Mouse (Mus musculus): ENCODE data around the gene Hspb11.

The Hspb11 gene

GRCm38 (mm10) chr4:107252522-107252921 lies 871 bp upstream of the Hspb11 start:
- no peak for DNase-seq

DNA sequence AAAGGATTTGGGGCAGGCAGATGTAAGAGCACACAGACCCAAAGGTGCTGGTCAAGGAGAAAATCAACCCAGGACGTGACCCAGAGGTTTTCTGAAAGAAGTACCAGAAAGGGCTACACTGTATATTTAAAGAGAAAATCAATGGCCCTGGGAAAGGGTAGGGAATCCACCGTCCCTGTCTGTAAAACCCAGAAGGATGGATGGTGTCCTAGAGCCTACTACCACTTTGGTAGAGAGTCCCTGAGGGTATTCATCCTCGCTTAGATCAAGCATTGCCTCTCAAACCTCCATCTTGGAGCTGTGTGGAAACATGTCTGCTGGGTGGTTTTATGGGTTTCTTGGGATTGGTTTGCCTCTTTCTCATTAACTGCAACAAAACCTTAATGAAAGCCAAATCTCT lies 1.0 kb downstream of the Hspb11 start:
- no peak for DNase-seq

- DNase-seq = no peak
Observed at GRCm38 (mm10) chr4:107260001-107260400, 6.6 kb downstream of the Hspb11 start.

DNA sequence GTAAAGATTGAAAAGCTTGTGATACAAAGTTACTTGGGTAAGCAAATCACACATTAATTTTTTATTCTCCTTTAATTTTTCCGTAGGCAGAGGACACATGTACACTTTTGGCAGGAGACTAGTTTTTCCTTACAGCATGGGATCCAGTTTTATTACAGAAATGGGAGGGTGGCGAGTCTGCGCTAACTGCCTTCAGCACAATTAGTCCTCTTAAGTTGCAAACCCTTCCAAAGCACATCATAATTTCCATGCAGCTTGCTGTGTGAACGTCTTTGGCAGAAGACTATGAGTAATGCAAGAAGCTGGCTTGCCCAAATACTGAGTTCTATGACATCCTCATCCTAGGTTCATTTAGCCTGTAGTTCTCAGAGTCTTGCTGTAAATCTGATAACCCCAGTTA lies 20.3 kb downstream of the Hspb11 start:
- DNase-seq = no peak

DNA sequence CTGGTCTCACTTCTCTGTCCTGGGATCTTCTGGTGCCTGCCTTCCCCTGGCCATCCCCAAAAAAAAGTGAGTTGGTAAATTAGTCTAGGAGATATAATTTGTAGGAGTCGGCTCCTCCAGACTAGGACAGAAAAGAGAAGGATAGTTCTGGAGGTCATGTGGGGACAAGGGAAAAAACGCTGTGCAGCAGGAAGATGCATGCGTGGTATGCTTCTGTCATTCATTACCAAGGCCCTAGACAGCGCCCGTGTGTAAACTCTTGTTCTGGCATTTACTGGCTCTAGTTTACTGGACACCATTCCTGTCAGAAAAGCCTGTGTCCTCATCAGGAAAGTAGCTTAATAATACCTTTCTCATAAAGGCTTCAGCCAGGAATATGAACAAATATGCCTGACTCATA lies 21.1 kb downstream of the Hspb11 start:
- DNase-seq = peak; percentile 56

DNA sequence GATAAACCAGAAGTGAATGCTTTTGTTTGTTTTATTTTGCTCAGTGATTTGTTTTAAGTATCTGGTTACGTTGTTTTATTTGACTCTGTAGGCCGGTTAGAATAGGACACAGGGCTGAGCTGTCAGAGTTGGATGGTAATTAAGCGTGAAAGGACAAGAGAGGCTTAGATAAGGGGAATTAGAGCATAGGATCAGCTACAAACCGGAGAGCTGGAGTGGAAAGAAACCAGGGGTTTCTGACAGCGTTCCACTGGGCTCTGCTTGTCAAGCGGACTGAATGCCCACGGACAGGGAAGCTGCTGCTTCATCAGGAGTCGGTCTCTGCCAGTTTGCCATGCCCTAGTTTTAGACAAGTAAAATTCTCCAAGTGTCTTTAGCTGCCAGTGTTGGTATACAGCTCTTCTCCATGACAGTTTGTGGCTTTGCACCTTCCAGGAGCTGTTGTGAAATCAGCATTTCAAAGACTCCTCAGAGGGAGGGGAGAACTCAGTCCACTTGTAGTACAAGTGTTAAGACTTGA lies 24.9 kb downstream of the Hspb11 start:
- DNase-seq = no peak

DNA sequence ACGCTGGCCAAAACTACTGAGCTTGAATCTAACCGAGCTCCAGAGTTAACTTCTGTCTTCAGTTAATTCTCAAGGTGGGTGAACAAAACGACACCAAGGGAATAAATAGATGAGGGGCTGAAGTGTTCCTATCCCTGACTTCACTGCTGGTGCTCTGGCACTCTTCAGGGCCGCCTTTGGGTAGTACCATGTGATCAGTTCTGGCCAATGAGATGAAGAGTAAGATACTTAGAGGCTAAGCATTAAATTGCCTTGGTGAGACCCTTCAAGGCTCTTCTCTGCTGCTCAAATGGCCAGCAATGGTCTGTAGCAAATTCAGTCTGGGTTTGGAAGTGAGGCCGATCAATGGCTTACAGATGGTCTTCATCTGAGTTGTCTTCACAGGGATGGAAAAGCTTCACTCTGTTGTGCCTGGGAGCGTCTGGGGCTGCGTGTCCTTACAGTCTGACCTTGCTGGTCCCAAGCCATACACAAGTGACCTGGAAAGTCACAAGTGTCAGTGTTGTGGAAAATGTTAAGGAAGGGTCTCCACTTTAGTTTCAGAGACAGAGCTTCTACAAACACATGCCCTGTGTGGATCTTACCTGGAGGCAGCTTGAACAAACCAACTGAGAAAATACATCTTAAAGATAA lies 27.6 kb downstream of the Hspb11 start:
- DNase-seq = no peak

GRCm38 (mm10) chr4:107285446-107286200 lies 32.2 kb downstream of the Hspb11 start:
- no peak for DNase-seq

DNA sequence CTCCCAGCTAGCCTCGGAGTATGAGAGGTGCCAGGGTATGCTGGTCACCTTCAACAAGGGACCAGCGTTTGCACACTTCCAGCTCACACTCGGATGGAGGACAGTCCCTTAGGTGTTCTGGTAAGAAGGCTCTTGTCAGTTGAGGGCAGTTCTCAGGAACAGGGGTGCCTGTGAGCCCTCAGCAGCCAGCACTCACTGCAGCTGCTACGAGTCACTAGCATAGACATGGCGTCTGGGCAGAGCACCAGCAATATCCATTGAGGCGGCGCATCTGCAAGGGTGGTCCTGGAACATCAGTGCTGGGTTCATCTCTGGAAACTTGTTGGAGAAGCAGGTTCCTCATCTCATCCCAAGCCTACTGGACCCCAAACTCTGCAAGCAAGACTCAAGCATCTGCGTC lies 33.0 kb downstream of the Hspb11 start:
- no peak for DNase-seq

GRCm38 (mm10) chr4:107287517-107287916 lies 34.1 kb downstream of the Hspb11 start:
- DNase-seq = no peak

DNA sequence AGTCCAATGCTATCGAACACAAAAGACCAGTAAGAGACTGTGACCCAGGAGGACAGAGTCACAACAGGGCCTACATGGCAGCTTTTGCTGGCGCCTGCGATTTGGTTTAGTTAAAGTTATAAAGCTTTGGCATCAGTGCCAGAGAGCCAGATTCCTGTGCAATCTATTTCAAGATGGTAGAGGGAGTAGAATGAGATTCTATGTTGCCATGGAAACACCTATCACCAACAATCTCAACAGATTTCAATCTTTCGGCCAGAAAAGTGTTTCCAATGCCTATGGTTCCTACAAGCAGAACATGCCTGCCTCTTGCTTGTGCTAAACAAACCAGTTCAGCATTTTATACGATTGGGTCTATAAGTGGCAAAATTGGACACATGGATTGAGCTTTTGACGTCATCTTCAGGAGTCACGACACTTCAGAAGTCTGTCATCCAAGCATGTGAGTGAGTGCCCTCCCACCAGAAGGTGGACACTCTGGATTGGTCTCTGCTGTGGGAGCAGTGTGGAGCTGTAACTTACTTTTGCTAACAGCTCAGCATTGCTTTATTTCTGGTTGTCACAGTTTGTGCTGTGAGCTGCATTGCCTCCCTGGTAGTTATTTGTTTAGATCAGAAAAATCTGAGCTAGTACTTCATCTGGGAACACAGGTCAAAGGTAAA lies 38.3 kb downstream of the Hspb11 start:
- no peak for DNase-seq

DNA sequence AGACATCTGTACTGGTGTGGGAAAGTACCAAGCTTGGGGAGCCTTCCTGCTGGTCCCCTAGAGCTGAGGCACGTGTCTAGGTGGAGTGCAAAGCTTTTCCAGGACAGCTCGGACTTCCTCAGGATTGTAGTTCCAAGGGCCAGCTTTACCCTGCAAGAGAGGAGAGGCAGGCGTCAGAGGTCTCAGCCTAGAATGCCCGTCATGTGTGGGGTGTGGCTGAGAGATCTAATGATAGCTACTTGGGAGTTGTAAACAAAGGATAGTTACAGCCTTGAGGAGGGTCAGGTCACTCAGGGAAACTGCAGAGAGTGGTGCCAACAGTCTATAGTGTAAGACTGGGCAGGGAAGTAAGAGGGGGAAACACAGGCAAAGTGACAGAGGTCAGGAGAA lies 38.9 kb downstream of the Hspb11 start:
- DNase-seq = no peak

- no peak for DNase-seq
Observed at GRCm38 (mm10) chr4:107298071-107298606, 44.7 kb downstream of the Hspb11 start.

GRCm38 (mm10) chr4:107299779-107300340 lies 46.5 kb downstream of the Hspb11 start:
- DNase-seq = peak; percentile 35

DNA sequence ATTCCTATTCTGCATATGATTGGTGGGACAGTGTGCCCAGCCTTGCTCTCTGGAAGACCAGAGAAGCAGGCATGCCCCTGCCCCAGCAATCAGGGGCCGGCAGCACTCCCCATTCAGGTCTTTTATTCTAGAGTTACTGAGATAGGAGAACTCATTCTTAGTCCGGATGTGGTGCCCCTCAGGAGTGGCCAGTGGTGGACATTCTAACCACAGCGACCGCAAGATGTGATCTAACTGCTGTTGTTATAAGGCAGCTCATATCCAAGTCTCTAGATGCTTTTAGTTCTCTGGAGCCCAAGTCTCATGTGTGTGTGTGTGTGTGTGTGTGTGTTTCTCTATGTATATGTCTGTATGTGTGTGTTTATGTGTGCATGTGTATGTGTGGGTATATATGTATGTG lies 47.0 kb downstream of the Hspb11 start:
- no peak for DNase-seq

DNA sequence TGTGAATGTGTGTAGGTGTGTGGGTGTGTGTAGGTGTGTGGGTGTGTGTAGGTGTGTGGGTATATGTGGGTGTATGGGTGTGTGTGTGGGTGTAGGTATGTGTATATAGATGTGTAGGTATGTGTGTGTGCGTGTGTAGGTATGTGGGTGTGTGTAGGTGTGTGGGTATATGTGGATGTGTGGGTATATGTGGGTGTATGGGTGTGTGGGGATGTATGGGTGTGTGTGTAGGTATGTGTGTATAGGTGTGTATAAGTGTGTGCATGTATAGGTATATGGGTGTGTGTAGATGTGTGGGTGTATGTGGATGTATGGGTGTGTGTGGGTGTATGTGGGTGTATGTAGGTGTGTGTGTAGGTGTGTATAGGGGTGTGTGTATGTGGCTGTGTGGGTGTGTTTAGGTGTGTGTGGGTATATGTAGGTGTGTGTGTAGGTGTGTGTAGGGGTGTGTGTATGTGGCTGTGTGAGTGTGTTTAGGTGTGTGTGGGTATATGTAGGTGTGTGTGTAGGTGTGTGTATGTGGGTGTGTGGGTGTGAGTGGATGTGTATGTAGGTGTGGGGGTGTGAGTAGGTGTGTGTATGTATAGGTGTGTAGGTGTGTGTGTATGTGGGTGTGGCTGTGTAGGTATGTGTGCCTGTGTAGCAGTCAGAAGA lies 47.6 kb downstream of the Hspb11 start:
- no peak for DNase-seq

GRCm38 (mm10) chr4:107302221-107302620 lies 48.8 kb downstream of the Hspb11 start:
- DNase-seq = no peak

DNA sequence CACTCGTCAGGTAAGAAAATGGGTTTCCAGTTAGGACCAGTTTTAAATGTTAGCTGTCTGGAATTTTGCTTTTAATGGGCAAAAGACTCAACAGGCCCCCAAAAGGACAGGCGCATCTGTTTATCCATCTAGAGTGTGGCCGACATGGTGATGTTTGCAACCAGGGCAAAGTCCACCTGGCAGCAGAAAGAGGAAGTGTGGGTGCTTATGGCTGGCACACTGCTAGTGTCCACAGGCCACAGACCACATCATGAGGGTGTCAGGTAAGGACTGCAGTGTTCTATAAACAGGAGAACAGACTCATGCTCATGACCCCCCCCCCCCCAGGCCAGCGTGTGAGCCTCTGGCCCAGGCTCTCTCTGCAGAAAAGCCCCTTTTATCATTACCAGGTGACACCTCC lies 49.4 kb downstream of the Hspb11 start:
- DNase-seq = peak; percentile 56

DNA sequence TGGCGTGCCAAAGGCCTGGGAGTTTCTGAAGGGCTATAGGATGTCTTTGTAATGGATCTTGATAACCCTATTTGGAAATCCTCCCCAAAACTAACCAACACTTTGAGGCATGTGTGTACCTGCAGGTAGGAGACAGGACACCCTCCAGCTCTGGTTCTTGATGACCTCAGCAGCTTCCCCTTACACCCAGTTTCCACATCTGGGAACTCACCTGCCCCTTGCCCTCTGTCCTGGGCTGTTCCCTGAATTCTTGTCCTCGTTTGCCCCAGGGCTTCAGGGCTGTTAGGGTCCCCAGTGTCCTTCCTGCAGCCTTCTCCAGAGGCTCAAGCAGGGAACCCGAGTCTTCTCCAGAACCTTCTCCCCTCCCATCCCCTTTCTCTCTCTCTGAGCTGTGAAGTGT lies 50.1 kb downstream of the Hspb11 start:
- no peak for DNase-seq

- peak; percentile 69 for DNase-seq
Observed at GRCm38 (mm10) chr4:107306966-107307365, 53.6 kb downstream of the Hspb11 start, which contains the start of gene Dio1. Gene Dio1 (minus strand): TSS chr4:107307169.

DNA sequence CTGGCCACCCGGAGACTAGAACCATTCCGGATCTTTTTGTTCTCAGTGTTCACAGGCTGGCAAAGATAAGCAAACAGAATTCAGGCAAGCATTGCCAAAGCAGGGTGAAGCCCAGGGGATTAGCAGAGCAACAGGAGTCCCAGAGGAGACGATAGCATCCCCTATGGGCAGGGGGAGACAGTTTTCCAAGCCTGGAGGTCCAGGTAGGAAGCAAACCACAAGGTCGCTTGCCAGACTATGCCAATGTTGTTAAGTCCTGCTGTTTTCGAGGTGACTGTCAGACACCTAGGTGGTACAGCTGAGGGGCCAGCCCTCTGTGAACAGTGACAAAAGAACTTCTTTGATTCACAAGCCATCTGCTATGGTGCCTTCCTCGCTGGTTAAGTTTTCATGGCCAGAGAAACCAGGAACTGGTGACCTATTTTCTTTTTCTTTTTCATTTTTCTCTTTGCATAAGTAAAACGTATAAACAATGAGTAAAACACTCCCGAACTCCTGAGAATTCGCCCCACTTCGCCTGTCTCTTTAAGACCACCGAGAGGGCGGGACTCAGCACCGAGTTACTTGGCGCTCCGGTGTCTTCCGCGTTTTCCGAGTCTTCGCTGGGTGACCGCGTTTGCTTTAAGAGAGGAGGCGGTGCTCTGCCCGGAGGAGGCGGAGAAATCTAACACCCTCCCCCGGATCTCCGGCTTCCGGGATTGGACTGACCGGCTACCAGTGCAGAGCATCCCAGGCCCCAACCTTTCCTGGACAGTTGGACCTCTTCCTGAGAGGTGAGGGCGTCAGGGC lies 60.5 kb downstream of the Hspb11 start, which contains the start of gene Yipf1:
Gene Yipf1 (plus strand): TSS at position 674 of the 789 bp plus-strand sequence.
- DNase-seq = peak; percentile 94

DNA sequence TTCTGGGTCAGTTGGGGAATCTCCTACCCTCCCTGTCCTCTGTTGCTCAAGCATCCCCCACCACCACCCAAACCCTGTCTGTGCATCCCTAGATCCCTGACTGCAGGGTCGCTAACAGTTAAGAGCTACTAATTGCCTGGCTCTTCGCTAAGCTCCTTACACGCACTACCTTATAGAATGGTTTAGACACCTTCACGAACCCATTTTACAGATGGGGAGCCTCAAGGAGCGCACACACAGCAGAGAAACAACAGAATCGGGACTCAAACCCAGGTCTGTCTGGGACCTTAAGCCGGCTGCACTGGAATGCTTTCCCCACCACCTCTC lies 61.0 kb downstream of the Hspb11 start:
- DNase-seq = no peak
